Mouse (Mus musculus) heart, embryonic 11.5 days (tissue): ENCODE results near the gene Eln. TPM values are rescaled to one million over a fixed set of nuclear protein-coding genes. Genes with fewer than 3 reads are reported as not detected.

Experiments used
- ATAC-seq: fragments of 200-750 bp; cut with Nextera tagmentation; replicated peaks from 2 replicates; pipeline ENCODE4 v1.8.0; 2017; ENCODE audit warnings: moderate library complexity; ENCODE audit not compliant: insufficient number of reproducible peaks, low FRiP score, low TSS enrichment
- H3K27ac ChIP-seq: fragments of 300-500 bp; sonication (generic); 2 replicates; pipeline ENCODE4 v1.5.1; 2014; ENCODE audit warnings: mild to moderate bottlenecking, low read depth, low read length
- H3K27me3 ChIP-seq: fragments of 300-500 bp; sonication (generic); 2 replicates; pipeline ENCODE4 v1.6.1; 2014; ENCODE audit warnings: mild to moderate bottlenecking, low read length, mixed read lengths; ENCODE audit not compliant: control insufficient read depth, insufficient read depth
- H3K36me3 ChIP-seq: fragments of 300-500 bp; sonication (generic); 2 replicates; pipeline ENCODE4 v1.6.1; 2014; ENCODE audit warnings: mild to moderate bottlenecking, low read length, moderate library complexity, mixed read lengths; ENCODE audit not compliant: control insufficient read depth, insufficient read depth
- H3K4me1 ChIP-seq: fragments of 300-500 bp; sonication (generic); 2 replicates; pipeline ENCODE4 v1.6.1; 2014; ENCODE audit warnings: low read length; ENCODE audit not compliant: control insufficient read depth, insufficient read depth
- H3K4me2 ChIP-seq: fragments of 300-500 bp; sonication (generic); 2 replicates; pipeline ENCODE4 v1.6.1; 2014; ENCODE audit warnings: mild to moderate bottlenecking, moderate library complexity
- H3K4me3 ChIP-seq: fragments of 300-500 bp; sonication (generic); 2 replicates; pipeline ENCODE4 v1.5.1; 2014; ENCODE audit warnings: low read depth, low read length
- H3K9ac ChIP-seq: fragments of 300-500 bp; sonication (generic); 2 replicates; pipeline ENCODE4 v1.6.1; 2014; ENCODE audit warnings: mild to moderate bottlenecking, low read depth, low read length, moderate library complexity
- H3K9me3 ChIP-seq: fragments of 300-500 bp; sonication (generic); replicated peaks from 2 replicates; pipeline ENCODE4 v1.6.1; 2016; ENCODE audit warnings: low read length; ENCODE audit not compliant: control insufficient read depth
- WGBS: fragments of 180-500 bp; shearing (Covaris S2); extraction: QIAGEN DNeasy Blood & Tissue Kit; methylation state at CpG from one replicate; pipeline ENCODE4 v1.1.7; 2014; ENCODE audit not compliant: insufficient replicate concordance; 5-methylcytosine and 5-hydroxymethylcytosine counted together
- polyA plus RNA-seq: library from polyadenylated mRNA; unstranded; fragments of >200 nt; fragmentation: Nextera tagmentation; extraction: Ambion mirVana; gene quantifications from 2 replicates; pipeline ENCODE4 v1.2.1, GENCODE M21; 2014

Eln gene
- polyA plus RNA-seq, 1 experiment from 2014 or later: 24.3 TPM

- Histone ChIP-seq H3K27ac (peak overlapping the region; percentile 57), H3K27me3 (peaks cover 25% of the 10 kb centered on the region), H3K9me3 (no peaks in the 10 kb centered on the region), H3K4me1 (peaks cover 10% of the 10 kb centered on the region), H3K4me2 (peak overlapping the region; percentile 73), H3K9ac (no peak overlapping the region), H3K36me3 (no peaks in the 10 kb centered on the region), H3K4me3 (no peak overlapping the region)
- no peak for ATAC-seq
- WGBS: 49% methylated on average over 6 of the region's 6 CpGs
Observed at GRCm38 (mm10) chr5:134747947-134748618, 960 bp upstream of the Eln start.

- no peaks in the 10 kb centered on the region for H3K36me3 ChIP-seq
- H3K27ac ChIP-seq: peak overlapping the region; percentile 57; the same call in 1 of the 2 replicates
- H3K4me2 ChIP-seq: peak overlapping the region; percentile 73
- peaks cover 11% of the 10 kb centered on the region for H3K4me1 ChIP-seq
- WGBS: 7% methylated on average over 5 of the region's 11 CpGs
- H3K27me3 ChIP-seq: peaks cover 25% of the 10 kb centered on the region
- H3K4me3 ChIP-seq: peak overlapping the region; percentile 43
- no peaks in the 10 kb centered on the region for H3K9me3 ChIP-seq
- peak overlapping the region; percentile 71; the same call in 1 of the 2 replicates for H3K9ac ChIP-seq
- ATAC-seq: 0 out of 2 replicates have a peak, but pooled peaks have one; percentile 61
Observed at GRCm38 (mm10) chr5:134747512-134747893, 380 bp upstream of the Eln start.

- peaks cover 12% of the 10 kb centered on the region for H3K4me1 ChIP-seq
- 71% methylated on average over 10 of the region's 10 CpGs for WGBS
- no peak overlapping the region for H3K4me3 ChIP-seq
- H3K27me3 ChIP-seq: peaks cover 25% of the 10 kb centered on the region
- no peak overlapping the region for H3K9ac ChIP-seq
- H3K27ac ChIP-seq: no peak overlapping the region
- H3K9me3 ChIP-seq: no peaks in the 10 kb centered on the region
- H3K36me3 ChIP-seq: no peaks in the 10 kb centered on the region
- peak overlapping the region; percentile 1 for H3K4me2 ChIP-seq
- ATAC-seq: no peak
Observed at GRCm38 (mm10) chr5:134746201-134746600, 922 bp downstream of the Eln start.

- H3K9ac ChIP-seq: no peak overlapping the region
- peaks cover 25% of the 10 kb centered on the region for H3K27me3 ChIP-seq
- H3K4me1 ChIP-seq: peaks cover 12% of the 10 kb centered on the region
- no peak overlapping the region for H3K27ac ChIP-seq
- no peaks in the 10 kb centered on the region for H3K36me3 ChIP-seq
- 63% methylated on average over 3 of the region's 3 CpGs for WGBS
- no peak overlapping the region for H3K4me3 ChIP-seq
- H3K4me2 ChIP-seq: peak overlapping the region; percentile 1
- no peak for ATAC-seq
- H3K9me3 ChIP-seq: no peaks in the 10 kb centered on the region
Observed at GRCm38 (mm10) chr5:134745801-134746200, 1.3 kb downstream of the Eln start.

- no peak overlapping the region for H3K4me2 ChIP-seq
- H3K9me3 ChIP-seq: no peaks in the 10 kb centered on the region
- no peaks in the 10 kb centered on the region for H3K36me3 ChIP-seq
- no peak for ATAC-seq
- WGBS: 81% methylated on average over 3 of the region's 3 CpGs
- no peak overlapping the region for H3K27ac ChIP-seq
- no peak overlapping the region for H3K4me3 ChIP-seq
- H3K27me3 ChIP-seq: peaks cover 23% of the 10 kb centered on the region
- no peak overlapping the region for H3K9ac ChIP-seq
- H3K4me1 ChIP-seq: peaks cover 12% of the 10 kb centered on the region
Observed at GRCm38 (mm10) chr5:134745000-134745399, 2.1 kb downstream of the Eln start.

GRCm38 (mm10) chr5:134743991-134744390, 3.1 kb downstream of the Eln start:
- 33% methylated on average over 12 of the region's 12 CpGs for WGBS
- no peak for ATAC-seq
- H3K27ac ChIP-seq: no peak overlapping the region
- no peaks in the 10 kb centered on the region for H3K36me3 ChIP-seq
- H3K4me2 ChIP-seq: no peak overlapping the region
- no peak overlapping the region for H3K4me3 ChIP-seq
- peaks cover 23% of the 10 kb centered on the region for H3K27me3 ChIP-seq
- H3K4me1 ChIP-seq: peaks cover 12% of the 10 kb centered on the region
- no peaks in the 10 kb centered on the region for H3K9me3 ChIP-seq
- no peak overlapping the region for H3K9ac ChIP-seq

GRCm38 (mm10) chr5:134742221-134742795, 4.8 kb downstream of the Eln start:
- H3K4me2 ChIP-seq: peak overlapping the region; percentile 25
- WGBS: 13% methylated on average over 19 of the region's 19 CpGs
- H3K27ac ChIP-seq: no peak overlapping the region
- no peaks in the 10 kb centered on the region for H3K9me3 ChIP-seq
- H3K4me1 ChIP-seq: peaks cover 6% of the 10 kb centered on the region; the same call in 1 of the 2 replicates
- ATAC-seq: no peak
- H3K27me3 ChIP-seq: peaks cover 23% of the 10 kb centered on the region
- H3K9ac ChIP-seq: 0 out of 2 replicates have a peak overlapping the region, but pooled peaks have one; percentile 8
- H3K36me3 ChIP-seq: no peaks in the 10 kb centered on the region
- no peak overlapping the region for H3K4me3 ChIP-seq

GRCm38 (mm10) chr5:134740501-134741341, 6.4 kb downstream of the Eln start:
- peaks cover 10% of the 10 kb centered on the region for H3K27me3 ChIP-seq
- H3K36me3 ChIP-seq: no peaks in the 10 kb centered on the region
- H3K4me3 ChIP-seq: no peak overlapping the region
- peaks cover 3% of the 10 kb centered on the region; the same call in 1 of the 2 replicates for H3K4me1 ChIP-seq
- H3K4me2 ChIP-seq: no peak overlapping the region
- H3K27ac ChIP-seq: 0 out of 2 replicates have a peak overlapping the region, but pooled peaks have one; percentile 19
- WGBS: 56% methylated on average over 11 of the region's 11 CpGs
- no peaks in the 10 kb centered on the region for H3K9me3 ChIP-seq
- peak; percentile 46; the same call in 1 of the 2 replicates for ATAC-seq
- H3K9ac ChIP-seq: no peak overlapping the region
